Mouse (Mus musculus): ENCODE measurements around the gene Fam161a. TPM values are rescaled to one million over a fixed set of nuclear protein-coding genes. Genes with fewer than 3 reads are reported as not detected.

The Fam161a gene
- polyA plus RNA-seq, 1 experiment from 2014 or later, result 3.0 TPM

DNA sequence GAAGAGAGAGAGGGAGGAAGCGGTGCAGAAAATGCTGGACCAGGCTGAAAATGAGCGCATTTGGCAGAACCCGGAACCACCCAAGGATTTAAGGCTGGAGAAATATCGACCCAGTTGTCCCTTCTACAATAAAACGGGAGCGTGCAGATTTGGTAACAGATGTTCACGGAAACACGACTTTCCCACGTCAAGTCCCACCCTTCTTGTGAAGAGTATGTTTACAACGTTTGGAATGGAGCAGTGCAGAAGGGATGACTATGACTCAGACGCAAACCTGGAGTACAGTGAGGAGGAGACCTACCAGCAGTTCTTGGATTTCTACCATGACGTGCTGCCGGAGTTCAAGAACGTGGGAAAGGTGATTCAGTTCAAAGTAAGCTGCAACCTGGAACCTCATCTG is 33.7 kb upstream of the Fam161a start:
- CTCF ChIA-PET, result interaction anchor here (0.8 kb wide), 1 partner anchor 341 kb away, joined by 3 read pairs; no protein-coding TSS in a partner anchor
- no peak for TF ChIP-seq CTCF (IDR thresholded peaks at IDR 0.05)
- DNase-seq (ENCODE audit: low read depth, low spot score), result no peak
- H3K27me3 ChIP-seq, result no peaks in the 10 kb centered on the region
- in situ Hi-C loops (cut with MboI; ENCODE audit: low pct_unique_long_range_greater_than_20kb), result no loop called here
- ATAC-seq, result no peak
- POLR2A ChIA-PET, result interaction anchor here (1.7 kb wide), 1 partner anchor 9 kb away, joined by 3 read pairs; the partner anchor contains the start of genes Commd1 and Gm28048

DNA sequence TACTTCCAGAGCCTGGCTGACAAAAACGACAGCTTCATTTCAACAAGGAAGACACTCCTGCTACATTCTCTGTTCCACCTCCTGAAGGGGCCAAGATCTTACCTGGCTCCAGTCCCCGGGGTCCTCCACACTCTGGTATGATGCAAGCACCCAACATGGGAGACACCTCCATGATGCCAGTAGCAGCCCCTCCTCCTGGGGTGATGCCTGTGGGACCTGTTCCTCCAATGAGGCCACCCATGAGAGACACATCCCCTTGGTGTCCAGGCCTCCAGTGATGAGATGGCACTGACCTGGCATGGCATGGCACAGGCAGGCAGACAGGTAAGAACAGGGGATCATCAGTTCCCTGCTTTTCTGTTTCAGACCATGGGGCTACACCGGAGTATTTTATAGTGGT is 29.1 kb upstream of the Fam161a start:
- in situ Hi-C loops (cut with MboI; ENCODE audit: low pct_unique_long_range_greater_than_20kb), result loop anchor here (25.0 kb wide), 2 partner anchors 584 to 784 kb away; partner anchors contain the start of gene Rel
- CTCF ChIA-PET, result no interaction called here
- ATAC-seq (no peak), DNase-seq (ENCODE audit: low read depth, low spot score) (no peak)
- POLR2A ChIA-PET, result no interaction called here
- TF ChIP-seq CTCF (IDR thresholded peaks at IDR 0.05), result no peak
- no peaks in the 10 kb centered on the region for H3K27me3 ChIP-seq

DNA sequence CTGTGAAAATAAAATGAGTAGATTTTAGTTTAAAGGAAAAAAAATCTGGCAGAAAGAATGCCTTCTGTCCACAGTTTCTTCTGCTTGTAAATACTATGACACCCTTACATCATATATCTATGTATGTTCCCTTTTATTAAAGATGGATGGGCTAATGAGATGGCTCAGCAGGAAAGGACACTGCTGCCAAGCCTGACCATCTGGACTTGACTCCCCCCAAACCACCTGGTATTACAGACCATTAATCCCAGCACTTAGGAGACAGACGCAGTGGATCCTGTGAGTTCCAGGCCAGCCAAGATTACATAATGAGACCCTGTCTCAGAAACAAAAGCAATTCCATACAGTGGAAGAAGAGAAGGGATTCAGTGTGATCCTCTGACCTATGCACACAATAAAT is 28.6 kb upstream of the Fam161a start:
- H3K27me3 ChIP-seq, result no peaks in the 10 kb centered on the region
- TF ChIP-seq CTCF (IDR thresholded peaks at IDR 0.05), result no peak
- CTCF ChIA-PET, result no interaction called here
- DNase-seq (ENCODE audit: low read depth, low spot score) (no peak), ATAC-seq (no peak)
- in situ Hi-C loops (cut with MboI; ENCODE audit: low pct_unique_long_range_greater_than_20kb), result loop anchor here (25.0 kb wide), 2 partner anchors 584 to 784 kb away; partner anchors contain the start of gene Rel
- POLR2A ChIA-PET, result no interaction called here

DNA sequence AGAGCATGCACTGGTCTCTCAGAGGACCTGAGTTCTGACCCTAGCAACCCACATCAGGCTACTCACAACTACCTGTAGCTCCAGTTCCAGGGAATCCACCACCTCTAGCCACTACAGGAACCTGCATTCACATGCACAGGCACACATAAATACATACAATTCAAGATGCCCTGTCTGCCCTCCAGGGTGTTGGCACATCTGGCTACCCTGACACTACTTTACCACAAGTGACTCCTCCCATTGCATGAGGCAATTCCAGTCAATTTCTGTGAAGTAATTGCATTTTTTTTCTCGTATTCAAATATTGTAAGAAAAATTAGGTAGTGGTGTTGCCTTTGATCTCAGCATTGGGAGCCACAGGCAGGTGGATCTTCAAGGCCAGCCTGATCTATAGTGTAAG is 28.1 kb upstream of the Fam161a start:
- no peaks in the 10 kb centered on the region for H3K27me3 ChIP-seq
- TF ChIP-seq CTCF (IDR thresholded peaks at IDR 0.05), result no peak
- no peak for ATAC-seq
- DNase-seq (ENCODE audit: low read depth, low spot score), result no peak
- POLR2A ChIA-PET, result no interaction called here
- CTCF ChIA-PET, result no interaction called here
- in situ Hi-C loops (cut with MboI; ENCODE audit: low pct_unique_long_range_greater_than_20kb), result loop anchor here (25.0 kb wide), 2 partner anchors 583 to 783 kb away; partner anchors contain the start of gene Rel

GRCm38 (mm10) chr11:22981041-22981440 is 26.3 kb upstream of the Fam161a start:
- TF ChIP-seq CTCF (IDR thresholded peaks at IDR 0.05), result no peak
- ChIA-PET CTCF (no interaction called here), POLR2A (no interaction called here)
- in situ Hi-C loops (cut with MboI; ENCODE audit: low pct_unique_long_range_greater_than_20kb), result loop anchor here (25.0 kb wide), 2 partner anchors 581 to 781 kb away; partner anchors contain the start of gene Rel
- ATAC-seq, result no peak
- H3K27me3 ChIP-seq, result no peaks in the 10 kb centered on the region
- DNase-seq (ENCODE audit: low read depth, low spot score), result no peak

- TF ChIP-seq CTCF (IDR thresholded peaks at IDR 0.05), result no peak
- CTCF ChIA-PET, result interaction anchor here (1.1 to 1.4 kb wide), 3 partner anchors 12 to 25 kb away, joined by 3 to 6 read pairs (median 3); no protein-coding TSS in a partner anchor
- H3K27me3 ChIP-seq, result no peaks in the 10 kb centered on the region
- no peak for DNase-seq (ENCODE audit: low read depth, low spot score)
- in situ Hi-C loops (cut with MboI; ENCODE audit: low pct_unique_long_range_greater_than_20kb), result loop anchor here (25.0 kb wide), 2 partner anchors 581 to 781 kb away; partner anchors contain the start of gene Rel
- ATAC-seq, result peak; percentile 52
- POLR2A ChIA-PET, result interaction anchor here (0.8 to 1.8 kb wide), 2 partner anchors 8 to 23 kb away, joined by 3 read pairs; no protein-coding TSS in a partner anchor
Measured at GRCm38 (mm10) chr11:22981543-22981950, 25.8 kb upstream of the Fam161a start.

DNA sequence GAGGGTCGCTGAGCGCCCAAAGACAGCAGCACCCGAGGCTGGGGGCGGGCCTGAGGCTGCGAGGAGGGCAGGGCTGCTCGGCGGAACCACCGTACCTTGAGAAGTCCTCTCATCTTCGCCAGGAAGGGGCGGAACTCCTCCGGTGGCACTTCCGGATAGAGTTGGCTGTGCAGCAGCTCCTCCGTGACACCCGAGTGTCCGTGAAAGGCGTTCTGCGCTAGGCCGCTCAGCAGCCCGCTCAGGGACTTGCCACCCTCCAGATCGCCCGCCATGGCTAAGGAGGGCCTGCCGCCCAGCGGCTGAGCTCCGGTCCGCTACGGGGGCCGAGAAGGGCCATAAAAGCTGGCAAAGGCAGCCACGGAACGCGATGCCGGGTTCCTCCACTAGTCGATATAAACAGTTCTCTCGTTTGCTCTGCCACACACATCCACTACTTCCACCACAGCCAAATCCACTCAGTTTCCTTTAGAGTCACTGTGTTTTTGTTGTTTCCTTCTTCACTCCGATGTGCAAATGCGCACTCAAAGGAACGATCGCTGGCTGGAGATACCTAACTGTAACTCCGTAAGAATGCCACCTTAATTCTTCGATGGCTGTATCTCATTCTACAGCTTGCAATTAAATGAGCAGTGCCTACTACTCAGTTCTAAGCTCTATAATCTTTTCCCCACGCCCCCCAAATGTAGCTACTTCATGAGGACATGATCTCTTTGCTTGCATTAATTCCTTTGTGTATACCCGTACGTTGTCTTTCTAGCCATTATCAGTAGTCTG is 25.2 kb upstream of the Fam161a start, which contains the start of the genes Gm28048 and Commd1:
Gene Gm28048, minus strand, starts transcription at position 107 of the 774 bp plus-strand sequence.
Gene Commd1, minus strand, starts transcription at position 399 of the 774 bp plus-strand sequence.
- H3K27me3 ChIP-seq, result no peaks in the 10 kb centered on the region
- POLR2A ChIA-PET, result interaction anchor here (0.8 to 1.8 kb wide), 3 partner anchors 8 to 22 kb away, joined by 3 to 4 read pairs (median 3); partner anchors contain the start of gene Cct4
- CTCF ChIA-PET, result interaction anchor here (1.0 to 1.4 kb wide), 7 partner anchors 9 to 356 kb away, joined by 3 to 6 read pairs (median 3); no protein-coding TSS in a partner anchor
- DNase-seq (ENCODE audit: low read depth, low spot score) (no peak), ATAC-seq (peak; percentile 95)
- in situ Hi-C loops (cut with MboI; ENCODE audit: low pct_unique_long_range_greater_than_20kb), result loop anchor here (25.0 kb wide), 2 partner anchors 580 to 780 kb away; partner anchors contain the start of gene Rel
- peak; percentile 69 for TF ChIP-seq CTCF (IDR thresholded peaks at IDR 0.05)

- no peak for TF ChIP-seq CTCF (IDR thresholded peaks at IDR 0.05)
- DNase-seq (ENCODE audit: low read depth, low spot score) (no peak), ATAC-seq (no peak)
- POLR2A ChIA-PET, result interaction anchor here (0.9 to 1.8 kb wide), 2 partner anchors 8 to 9 kb away, joined by 3 to 4 read pairs; partner anchors contain the start of gene Cct4
- CTCF ChIA-PET, result interaction anchor here (1.0 to 1.4 kb wide), 5 partner anchors 8 to 357 kb away, joined by 3 to 6 read pairs (median 4); no protein-coding TSS in a partner anchor
- in situ Hi-C loops (cut with MboI; ENCODE audit: low pct_unique_long_range_greater_than_20kb), result loop anchor here (25.0 kb wide), 2 partner anchors 579 to 779 kb away; partner anchors contain the start of gene Rel
- no peaks in the 10 kb centered on the region for H3K27me3 ChIP-seq
Measured at GRCm38 (mm10) chr11:22982846-22983245, 24.5 kb upstream of the Fam161a start.

GRCm38 (mm10) chr11:22985510-22985909 is 21.8 kb upstream of the Fam161a start:
- ATAC-seq (no peak), DNase-seq (ENCODE audit: low read depth, low spot score) (no peak)
- ChIA-PET POLR2A (no interaction called here), CTCF (interaction anchor here (1.1 kb wide), 1 partner anchor 427 kb away, joined by 3 read pairs; no protein-coding TSS in a partner anchor)
- TF ChIP-seq CTCF (IDR thresholded peaks at IDR 0.05), result no peak
- no peaks in the 10 kb centered on the region for H3K27me3 ChIP-seq
- in situ Hi-C loops (cut with MboI; ENCODE audit: low pct_unique_long_range_greater_than_20kb), result loop anchor here (5.0 to 25.0 kb wide), 3 partner anchors 287 to 777 kb away; partner anchors contain the start of gene Rel

DNA sequence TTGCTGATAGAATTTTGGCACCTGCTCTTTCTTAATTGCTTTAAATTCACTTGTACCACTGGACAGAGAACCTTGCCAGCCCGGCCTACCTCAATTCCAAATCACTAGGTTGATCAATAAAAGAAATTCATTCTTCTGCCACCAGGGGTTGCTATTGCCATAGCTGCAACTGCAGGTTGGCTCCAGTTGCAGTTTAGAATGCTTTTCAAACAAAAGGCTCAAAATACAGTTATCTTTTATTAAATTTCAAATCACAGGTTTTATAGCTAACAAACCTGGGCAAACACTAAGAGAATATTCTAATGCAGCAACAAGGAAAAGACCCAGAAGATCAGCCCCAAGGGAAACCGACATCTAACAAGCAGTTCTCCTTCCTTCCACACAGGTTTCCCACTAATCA is 20.0 kb upstream of the Fam161a start:
- TF ChIP-seq CTCF (IDR thresholded peaks at IDR 0.05), result peak; percentile 90
- ATAC-seq (no peak), DNase-seq (ENCODE audit: low read depth, low spot score) (no peak)
- ChIA-PET POLR2A (interaction anchor here (0.6 kb wide), 1 partner anchor 16 kb away, joined by 7 read pairs; the partner anchor contains the start of gene Zrsr1), CTCF (interaction anchor here (0.7 to 1.8 kb wide), 13 partner anchors 10 to 781 kb away, joined by 3 to 6 read pairs (median 3); partner anchors contain the start of gene Fam161a)
- in situ Hi-C loops (cut with MboI; ENCODE audit: low pct_unique_long_range_greater_than_20kb), result loop anchor here (5.0 to 25.0 kb wide), 3 partner anchors 285 to 775 kb away; partner anchors contain the start of gene Rel
- no peaks in the 10 kb centered on the region for H3K27me3 ChIP-seq

All from Patski (cell line).